Mouse (Mus musculus) ES-E14 (cell line): ENCODE measurements around the gene Acvr1. TPM values are rescaled to one million over a fixed set of nuclear protein-coding genes. Genes with fewer than 3 reads are reported as not detected.

Experiments used
- DNase-seq: peaks from one replicate; pipeline ENCODE4 v3.0.0-alpha.2; 2013; ENCODE audit warnings: low read depth, low spot score
- H3K27ac ChIP-seq: 2 replicates; pipeline ENCODE4 v1.5.1; 2012; ENCODE audit warnings: low read depth, mild to moderate bottlenecking, low read length, moderate library complexity, mixed read lengths; ENCODE audit not compliant: poor library complexity, insufficient read depth, severe bottlenecking
- H3K36me3 ChIP-seq: 2 replicates; pipeline ENCODE4 v1.6.1; 2012; ENCODE audit warnings: mild to moderate bottlenecking, low read length, moderate library complexity, mixed read lengths; ENCODE audit not compliant: control insufficient read depth, poor library complexity, insufficient read depth, severe bottlenecking
- H3K4me1 ChIP-seq, 2 experiments: fragments of 150-350 bp in 1 of 2; sonication (generic) in 1 of 2; 2 replicates each; pipeline ENCODE4 v1.6.1; 2012; ENCODE audit warnings: low read length in 2 of 2, mild to moderate bottlenecking in 1 of 2, mixed read lengths in 1 of 2; ENCODE audit not compliant: control insufficient read depth in 2 of 2, insufficient read depth in 2 of 2, poor library complexity in 1 of 2
- H3K4me3 ChIP-seq, 2 experiments: fragments of 150-350 bp in 1 of 2; sonication (generic) in 1 of 2; 2 replicates each; pipeline ENCODE4 v1.5.1; 2012; ENCODE audit warnings: low read length in 2 of 2, low read depth in 1 of 2, mild to moderate bottlenecking in 1 of 2, mixed read lengths in 1 of 2; ENCODE audit not compliant: insufficient read depth in 1 of 2, poor library complexity in 1 of 2, severe bottlenecking in 1 of 2
- H3K9ac ChIP-seq: 2 replicates; pipeline ENCODE4 v1.6.1; 2012; ENCODE audit warnings: low read depth, mild to moderate bottlenecking, low read length, mixed read lengths; ENCODE audit not compliant: poor library complexity, insufficient read depth, severe bottlenecking
- H3K9me3 ChIP-seq: fragments of 150-350 bp; sonication (generic); 2 replicates; pipeline ENCODE4 v1.6.1; 2012; ENCODE audit warnings: low read depth, mild to moderate bottlenecking, low read length; ENCODE audit not compliant: control insufficient read depth, insufficient read depth
- CHD2 ChIP-seq: IDR thresholded peaks from 2 replicates; pipeline ENCODE4 v1.6.1; 2014; ENCODE audit warnings: mild to moderate bottlenecking, low read depth, low read length, inconsistent platforms
- HCFC1 ChIP-seq: IDR thresholded peaks from 2 replicates; pipeline ENCODE4 v1.6.1; 2012; ENCODE audit warnings: low read length, inconsistent platforms, borderline replicate concordance; ENCODE audit not compliant: insufficient read depth
- MAFK ChIP-seq: IDR thresholded peaks from 2 replicates; pipeline ENCODE4 v1.6.1; 2014; ENCODE audit warnings: mild to moderate bottlenecking, low read depth, low read length, inconsistent platforms; ENCODE audit not compliant: insufficient read depth
- ZC3H11A ChIP-seq: IDR thresholded peaks from 2 replicates; pipeline ENCODE4 v1.6.1; 2012; ENCODE audit warnings: low read depth, mild to moderate bottlenecking, inconsistent platforms, low read length, borderline replicate concordance
- ZNF384 ChIP-seq: IDR thresholded peaks from 2 replicates; pipeline ENCODE4 v1.6.1; 2012; ENCODE audit warnings: low read depth, low read length, inconsistent platforms
- in situ Hi-C, 2 experiments: fragments of 600-800 bp; cut with MboI; formaldehyde crosslinking; loops; one replicate each; pipeline ENCODE4 v1.15.1; 2025; ENCODE audit warnings: low sequenced_read_pairs in 2 of 2, inconsistent platforms in 1 of 2; ENCODE audit not compliant: unreplicated experiment in 2 of 2
- total RNA-seq: library from RNA; depleted of rRNA; stranded (reverse); fragments of 300-350 nt; gene quantifications from 2 replicates; pipeline ENCODE4 v1.2.3, GENCODE M21; 2012

Gene Acvr1
- total RNA-seq, 1 experiment, result 6.6 TPM

DNA sequence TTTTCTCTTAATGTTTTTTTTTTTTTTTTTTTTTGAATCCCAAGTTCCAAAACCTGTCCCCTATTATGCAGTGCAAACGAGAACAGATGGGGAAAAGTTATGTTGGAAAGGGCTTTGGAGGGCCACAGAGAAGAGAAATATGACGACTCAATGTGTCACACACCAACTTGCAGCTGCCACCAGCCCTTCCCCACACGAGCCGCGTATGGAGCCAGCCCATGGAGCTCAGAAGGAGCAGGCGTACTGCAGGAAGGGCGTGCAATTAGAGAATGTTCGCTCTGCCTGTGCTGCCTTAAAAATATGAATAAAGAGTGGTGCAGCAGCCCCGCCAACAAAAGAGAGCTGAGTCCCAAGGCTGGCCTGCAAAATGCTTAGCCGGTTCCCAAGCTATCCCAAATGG, 19.4 kb upstream of the Acvr1 start:
- peak overlapping the region; percentile 51 to 60 for H3K4me3 ChIP-seq
- no peak for DNase-seq
- 0 out of 2 replicates have a peak overlapping the region, but pooled peaks have one; percentile 20 for H3K9ac ChIP-seq
- peaks cover 3% of the 10 kb centered on the region in 2 experiments; a peak in 2 of 4 replicates for H3K4me1 ChIP-seq
- no peaks in the 10 kb centered on the region for H3K36me3 ChIP-seq
- H3K9me3 ChIP-seq, result no peaks in the 10 kb centered on the region
- H3K27ac ChIP-seq, result no peak overlapping the region
- in situ Hi-C loops, result no loop called here
- TF ChIP-seq HCFC1 (no peak), ZNF384 (no peak), CHD2 (no peak), ZC3H11A (no peak), MAFK (no peak)

DNA sequence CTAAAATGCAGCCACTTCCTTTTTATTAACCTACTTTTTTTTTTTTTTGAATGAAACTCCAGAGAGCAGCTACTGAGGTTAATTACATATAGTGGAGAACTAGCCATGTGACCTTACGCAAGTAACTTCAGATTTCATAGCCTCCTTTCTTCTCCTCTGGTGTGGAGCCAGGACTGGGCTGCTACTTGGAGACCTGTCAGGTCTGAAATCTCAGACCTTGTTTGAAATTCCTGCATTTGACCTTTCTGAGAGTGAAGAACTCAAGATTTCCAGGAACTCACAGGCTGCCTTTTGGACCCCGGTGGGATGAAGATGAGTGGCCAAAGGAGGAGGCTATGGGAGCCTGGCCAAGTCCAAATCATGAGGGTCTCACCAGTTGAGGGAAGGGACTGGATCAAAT, 7.2 kb upstream of the Acvr1 start:
- no peaks in the 10 kb centered on the region for H3K4me1 ChIP-seq
- no peak overlapping the region for H3K27ac ChIP-seq
- no peaks in the 10 kb centered on the region for H3K9me3 ChIP-seq
- no peak overlapping the region for H3K9ac ChIP-seq
- no peak for TF ChIP-seq ZNF384
- no peak for TF ChIP-seq HCFC1
- no peak for TF ChIP-seq MAFK
- TF ChIP-seq CHD2, result no peak
- TF ChIP-seq ZC3H11A, result no peak
- in situ Hi-C loops, result no loop called here
- H3K36me3 ChIP-seq, result no peaks in the 10 kb centered on the region
- no peak for DNase-seq
- H3K4me3 ChIP-seq, result no peak overlapping the region

- in situ Hi-C loops, result no loop called here
- TF ChIP-seq ZNF384, result no peak
- no peak for TF ChIP-seq CHD2
- TF ChIP-seq MAFK, result no peak
- TF ChIP-seq ZC3H11A, result no peak
- no peak for TF ChIP-seq HCFC1
- Histone ChIP-seq H3K9ac (no peak overlapping the region), H3K36me3 (no peaks in the 10 kb centered on the region), H3K4me3 (no peak overlapping the region), H3K9me3 (no peaks in the 10 kb centered on the region), H3K4me1 (peaks cover 6 to 12% of the 10 kb centered on the region in 2 experiments; a peak in 3 of 4 replicates), H3K27ac (no peak overlapping the region)
- no peak for DNase-seq
These were observed 2.1 kb upstream of the Acvr1 start for GRCm38 (mm10) chr2:58568841-58569645.

DNA sequence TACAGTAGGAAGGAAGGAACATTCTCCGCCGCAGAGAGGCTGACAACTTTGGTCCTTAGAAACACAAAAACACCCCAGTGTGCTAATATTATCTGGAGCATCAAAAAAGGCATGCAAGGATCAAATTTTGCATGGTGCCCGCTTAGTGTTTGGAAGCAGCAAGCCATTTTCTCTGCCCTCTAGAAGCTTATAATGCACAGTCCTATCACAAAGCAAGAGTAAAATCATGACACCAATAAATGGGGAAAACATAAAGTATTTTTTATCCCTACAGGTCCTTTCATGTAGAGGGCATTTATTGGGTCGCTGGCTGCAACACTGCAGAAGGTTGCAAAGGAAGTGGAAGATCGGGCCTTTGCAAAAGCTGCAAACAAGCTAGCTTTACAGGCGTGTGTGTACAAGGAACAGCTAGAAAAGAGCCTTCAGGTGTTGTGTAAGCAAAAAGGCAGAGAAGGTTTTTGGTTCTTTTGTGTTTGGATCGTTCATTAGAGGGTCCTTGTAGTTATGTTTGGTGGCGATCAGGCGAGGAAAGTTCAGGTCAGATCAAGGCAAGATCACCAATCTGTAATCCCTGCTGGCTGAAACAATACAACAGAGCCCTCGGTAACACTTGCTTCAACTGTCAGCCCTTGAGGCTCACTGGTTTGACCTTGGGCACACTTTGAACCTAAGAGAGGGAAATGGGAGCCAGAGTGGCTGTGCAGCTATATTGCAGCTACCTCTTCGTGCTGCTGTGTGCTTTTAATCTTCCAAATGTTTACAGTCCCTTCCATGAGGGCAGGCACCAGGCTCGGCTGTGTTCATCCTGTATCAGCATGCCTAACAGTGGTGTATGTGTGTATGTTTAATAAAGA, 1.1 kb upstream of the Acvr1 start:
- Histone ChIP-seq H3K9ac (no peak overlapping the region), H3K4me1 (peaks cover 6 to 12% of the 10 kb centered on the region in 2 experiments; a peak in 3 of 4 replicates), H3K27ac (no peak overlapping the region), H3K9me3 (no peaks in the 10 kb centered on the region), H3K4me3 (peak overlapping the region; percentile 89 to 93), H3K36me3 (no peaks in the 10 kb centered on the region)
- TF ChIP-seq MAFK (no peak), CHD2 (no peak), ZNF384 (no peak)
- no peak for DNase-seq
- in situ Hi-C loops, result no loop called here
